Mouse (Mus musculus): Measurements from ENCODE around the gene Cd22. TPM values are rescaled to one million over a fixed set of nuclear protein-coding genes. Genes with fewer than 3 reads are reported as not detected.

Gene Cd22
- polyA plus RNA-seq, 1 experiment, result not detected

- H3K4me1 ChIP-seq (ENCODE audit: control insufficient read depth, insufficient read depth, low read length), result peaks cover 7% of the 10 kb centered on the region
- TF ChIP-seq POLR2A (IDR thresholded peaks at IDR 0.05; ENCODE audit: insufficient read depth, low read depth, low read length) (no peak), CTCF (IDR thresholded peaks at IDR 0.05; ENCODE audit: insufficient read depth, low read depth, low read length) (no peak)
- no peak overlapping the region for H3K4me3 ChIP-seq (ENCODE audit: insufficient read depth, low read depth, low read length)
- no peak overlapping the region for H3K27ac ChIP-seq (ENCODE audit: insufficient read depth, low read depth, low read length)
- 2% methylated on average over 25 of the region's 26 CpGs for WGBS
These were observed 28.3 kb upstream of the Cd22 start for GRCm38 (mm10) chr7:30908277-30908991.

- peaks cover 6% of the 10 kb centered on the region for H3K4me1 ChIP-seq (ENCODE audit: control insufficient read depth, insufficient read depth, low read length)
- no peak overlapping the region for H3K27ac ChIP-seq (ENCODE audit: insufficient read depth, low read depth, low read length)
- no peak overlapping the region for H3K4me3 ChIP-seq (ENCODE audit: insufficient read depth, low read depth, low read length)
- TF ChIP-seq POLR2A (IDR thresholded peaks at IDR 0.05; ENCODE audit: insufficient read depth, low read depth, low read length), result no peak
- peak; percentile 46; the same call in 1 of the 2 replicates for TF ChIP-seq CTCF (IDR thresholded peaks at IDR 0.05; ENCODE audit: insufficient read depth, low read depth, low read length)
- 39% methylated on average over 4 of the region's 4 CpGs for WGBS
These were observed 23.9 kb upstream of the Cd22 start for GRCm38 (mm10) chr7:30904042-30904441.

DNA sequence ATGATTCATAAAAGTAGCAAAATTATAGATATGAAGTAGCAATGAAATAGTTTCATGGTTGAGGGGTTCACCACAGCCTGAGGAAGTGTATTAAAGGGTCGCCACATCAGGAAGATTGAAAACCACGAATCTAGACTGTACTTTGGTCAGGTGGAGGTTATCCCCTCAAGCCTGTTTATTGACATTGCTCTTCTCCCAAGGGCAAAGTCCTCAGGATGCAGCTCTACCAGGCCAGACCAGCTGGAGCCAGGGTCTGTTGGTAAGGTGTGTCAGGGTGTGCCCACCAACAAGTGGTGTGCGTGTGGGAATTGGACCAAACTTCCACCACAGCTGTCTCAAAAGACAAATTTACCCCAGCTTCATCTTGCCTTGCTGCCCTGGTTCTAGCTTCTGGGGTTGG lies 15.1 kb upstream of the Cd22 start:
- Histone ChIP-seq H3K4me3 (ENCODE audit: insufficient read depth, low read depth, low read length) (no peak overlapping the region), H3K27ac (ENCODE audit: insufficient read depth, low read depth, low read length) (no peak overlapping the region), H3K4me1 (ENCODE audit: control insufficient read depth, insufficient read depth, low read length) (no peaks in the 10 kb centered on the region)
- 92% methylated on average over 3 of the region's 3 CpGs for whole genome bisulfite sequencing
- TF ChIP-seq POLR2A (IDR thresholded peaks at IDR 0.05; ENCODE audit: insufficient read depth, low read depth, low read length), result no peak

DNA sequence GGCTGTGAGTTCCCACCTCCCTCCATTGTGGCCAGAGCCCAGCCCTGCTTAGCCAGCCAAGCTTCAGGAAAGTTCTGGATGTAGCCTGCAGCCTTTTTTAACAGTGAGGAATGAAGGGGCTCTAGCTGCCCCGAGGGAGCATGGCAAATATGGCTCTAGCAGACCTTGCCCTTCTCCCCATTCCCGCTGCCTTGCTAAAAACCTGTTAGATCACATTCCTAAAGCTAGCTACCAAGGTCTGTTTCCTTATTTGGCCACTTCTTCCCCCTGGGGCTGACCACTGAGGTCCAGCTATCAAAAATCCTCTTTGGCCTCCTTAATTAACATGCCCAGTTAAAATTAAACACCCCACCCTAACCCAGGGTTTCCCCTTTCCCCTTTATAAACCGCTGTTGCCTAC lies 12.4 kb upstream of the Cd22 start:
- TF ChIP-seq CTCF (IDR thresholded peaks at IDR 0.05; ENCODE audit: insufficient read depth, low read depth, low read length) (no peak), POLR2A (IDR thresholded peaks at IDR 0.05; ENCODE audit: insufficient read depth, low read depth, low read length) (no peak)
- H3K27ac ChIP-seq (ENCODE audit: insufficient read depth, low read depth, low read length), result no peak overlapping the region
- 74% methylated on average over 3 of the region's 3 CpGs for WGBS
- no peaks in the 10 kb centered on the region for H3K4me1 ChIP-seq (ENCODE audit: control insufficient read depth, insufficient read depth, low read length)
- no peak overlapping the region for H3K4me3 ChIP-seq (ENCODE audit: insufficient read depth, low read depth, low read length)

- WGBS, result 89% methylated on average over 9 of the region's 9 CpGs
- no peak overlapping the region for H3K27ac ChIP-seq (ENCODE audit: insufficient read depth, low read depth, low read length)
These were observed 11.6 kb upstream of the Cd22 start for GRCm38 (mm10) chr7:30891746-30892145.

GRCm38 (mm10) chr7:30890681-30891080 lies 10.5 kb upstream of the Cd22 start:
- WGBS, result 41% methylated on average over 2 of the region's 2 CpGs
- no peaks in the 10 kb centered on the region for H3K4me1 ChIP-seq (ENCODE audit: control insufficient read depth, insufficient read depth, low read length)
- TF ChIP-seq CTCF (IDR thresholded peaks at IDR 0.05; ENCODE audit: insufficient read depth, low read depth, low read length), result no peak
- no peak for TF ChIP-seq POLR2A (IDR thresholded peaks at IDR 0.05; ENCODE audit: insufficient read depth, low read depth, low read length)
- no peak overlapping the region for H3K4me3 ChIP-seq (ENCODE audit: insufficient read depth, low read depth, low read length)
- no peak overlapping the region for H3K27ac ChIP-seq (ENCODE audit: insufficient read depth, low read depth, low read length)

More at GRCm38 (mm10) chr7:30891746-30892145, 11.6 kb upstream of the Cd22 start:
- Histone ChIP-seq H3K4me3 (ENCODE audit: insufficient read depth, low read depth, low read length) (no peak overlapping the region), H3K4me1 (ENCODE audit: control insufficient read depth, insufficient read depth, low read length) (no peaks in the 10 kb centered on the region)
- no peak for TF ChIP-seq POLR2A (IDR thresholded peaks at IDR 0.05; ENCODE audit: insufficient read depth, low read depth, low read length)
- TF ChIP-seq CTCF (IDR thresholded peaks at IDR 0.05; ENCODE audit: insufficient read depth, low read depth, low read length), result no peak

DNA sequence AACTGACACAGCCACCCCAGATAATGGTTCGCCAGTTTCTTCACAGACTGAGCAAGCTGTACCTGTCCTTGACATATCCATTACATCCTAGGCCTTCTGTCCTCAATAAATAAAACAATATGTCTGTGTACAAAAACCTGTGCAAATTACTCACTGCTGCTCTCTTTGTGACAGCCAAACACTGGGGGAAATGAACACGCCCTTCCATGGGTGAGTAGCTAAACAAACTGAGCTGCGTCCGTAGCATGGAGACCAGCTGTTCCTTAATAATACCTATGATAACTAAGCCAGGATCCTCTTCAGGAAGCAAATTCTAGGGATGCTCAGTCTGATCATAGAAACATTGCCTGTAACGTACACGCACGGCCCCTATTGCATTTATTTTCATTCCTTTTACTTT lies 8.6 kb upstream of the Cd22 start:
- no peak overlapping the region for H3K27ac ChIP-seq (ENCODE audit: insufficient read depth, low read depth, low read length)
- TF ChIP-seq CTCF (IDR thresholded peaks at IDR 0.05; ENCODE audit: insufficient read depth, low read depth, low read length) (no peak), POLR2A (IDR thresholded peaks at IDR 0.05; ENCODE audit: insufficient read depth, low read depth, low read length) (no peak)
- 69% methylated on average over 7 of the region's 7 CpGs for WGBS
- H3K4me1 ChIP-seq (ENCODE audit: control insufficient read depth, insufficient read depth, low read length), result no peaks in the 10 kb centered on the region
- no peak overlapping the region for H3K4me3 ChIP-seq (ENCODE audit: insufficient read depth, low read depth, low read length)

DNA sequence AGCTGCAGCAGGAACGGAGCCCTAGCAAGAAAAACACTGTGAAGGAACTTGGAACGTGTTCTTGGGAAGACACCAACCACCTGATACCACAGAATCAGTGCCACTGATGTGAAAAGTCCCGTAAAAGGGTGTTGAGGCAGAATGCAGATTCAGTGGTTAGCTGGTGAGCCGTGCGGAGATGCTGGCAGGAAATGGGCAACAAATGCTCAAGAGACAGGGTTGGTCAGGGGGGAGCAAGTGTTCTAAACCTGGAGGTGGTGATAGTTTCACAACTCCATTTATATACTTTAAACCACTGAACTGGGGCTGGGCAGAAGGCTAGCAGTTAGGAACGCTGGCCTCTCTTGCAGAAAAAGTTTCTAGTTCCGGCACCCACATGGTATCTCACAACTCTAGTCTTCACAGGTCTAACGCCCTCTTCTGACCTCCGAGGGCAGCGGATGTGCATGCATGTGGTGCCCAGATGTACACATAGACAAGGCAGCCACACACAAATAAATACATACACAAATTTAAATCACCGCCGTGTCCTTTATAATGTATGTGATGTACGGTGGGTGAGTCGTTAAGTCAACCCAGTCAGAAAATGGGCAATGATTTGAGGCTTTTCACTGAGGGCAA lies 7.5 kb upstream of the Cd22 start:
- Histone ChIP-seq H3K27ac (ENCODE audit: insufficient read depth, low read depth, low read length) (no peak overlapping the region), H3K4me1 (ENCODE audit: control insufficient read depth, insufficient read depth, low read length) (no peaks in the 10 kb centered on the region), H3K4me3 (ENCODE audit: insufficient read depth, low read depth, low read length) (no peak overlapping the region)
- TF ChIP-seq POLR2A (IDR thresholded peaks at IDR 0.05; ENCODE audit: insufficient read depth, low read depth, low read length), result no peak
- no peak for TF ChIP-seq CTCF (IDR thresholded peaks at IDR 0.05; ENCODE audit: insufficient read depth, low read depth, low read length)
- 83% methylated on average over 14 of the region's 14 CpGs for WGBS

GRCm38 (mm10) chr7:30886852-30887251 lies 6.7 kb upstream of the Cd22 start:
- H3K27ac ChIP-seq (ENCODE audit: insufficient read depth, low read depth, low read length), result no peak overlapping the region
- TF ChIP-seq POLR2A (IDR thresholded peaks at IDR 0.05; ENCODE audit: insufficient read depth, low read depth, low read length) (no peak), CTCF (IDR thresholded peaks at IDR 0.05; ENCODE audit: insufficient read depth, low read depth, low read length) (no peak)
- no peaks in the 10 kb centered on the region for H3K4me1 ChIP-seq (ENCODE audit: control insufficient read depth, insufficient read depth, low read length)
- no peak overlapping the region for H3K4me3 ChIP-seq (ENCODE audit: insufficient read depth, low read depth, low read length)
- 77% methylated on average over 4 of the region's 4 CpGs for WGBS

Data from olfactory bulb, adult 2 months (tissue).